Mouse (Mus musculus) hindbrain, embryonic 14.5 days (tissue): Measurements from ENCODE around the gene Acvrl1. TPM values are rescaled to one million over a fixed set of nuclear protein-coding genes. Genes with fewer than 3 reads are reported as not detected.

Source experiments
- ATAC-seq: fragments of 200-750 bp; cut with Nextera tagmentation; 2 replicates; pipeline ENCODE4 v1.8.0; 2017; ENCODE audit warnings: moderate number of reproducible peaks, mild to moderate bottlenecking, moderate TSS enrichment, moderate library complexity; ENCODE audit not compliant: low FRiP score
- DNase-seq: peaks from one replicate; pipeline ENCODE4 v3.0.0-alpha.2; 2015; ENCODE audit warnings: low spot score
- H3K27ac ChIP-seq: fragments of 300-500 bp; sonication (generic); 2 replicates; pipeline ENCODE4 v1.5.1; 2014; ENCODE audit warnings: mild to moderate bottlenecking, moderate library complexity
- H3K27me3 ChIP-seq: fragments of 300-500 bp; sonication (generic); 2 replicates; pipeline ENCODE4 v1.6.1; 2014; ENCODE audit warnings: mild to moderate bottlenecking, low read length, mixed read lengths; ENCODE audit not compliant: control insufficient read depth, insufficient read depth
- H3K36me3 ChIP-seq: fragments of 300-500 bp; sonication (generic); replicated peaks from 2 replicates; pipeline ENCODE4 v1.6.1; 2014; ENCODE audit not compliant: control insufficient read depth, insufficient read depth
- H3K4me1 ChIP-seq: fragments of 300-500 bp; sonication (generic); replicated peaks from 2 replicates; pipeline ENCODE4 v1.6.1; 2014; ENCODE audit warnings: antibody characterized with exemption, low read length, mixed read lengths; ENCODE audit not compliant: control insufficient read depth, insufficient read depth
- H3K4me2 ChIP-seq: fragments of 300-500 bp; sonication (generic); replicated peaks from 2 replicates; pipeline ENCODE4 v1.6.1; 2014; ENCODE audit warnings: mild to moderate bottlenecking, moderate library complexity
- H3K4me3 ChIP-seq: fragments of 300-500 bp; sonication (generic); replicated peaks from 2 replicates; pipeline ENCODE4 v1.5.1; 2014; ENCODE audit warnings: mild to moderate bottlenecking, low read length
- H3K9ac ChIP-seq: fragments of 300-500 bp; sonication (generic); 2 replicates; pipeline ENCODE4 v1.6.1; 2014
- H3K9me3 ChIP-seq: fragments of 300-500 bp; sonication (generic); 2 replicates; pipeline ENCODE4 v1.6.1; 2016; ENCODE audit warnings: low read length; ENCODE audit not compliant: control insufficient read depth
- WGBS: fragments of 180-500 bp; shearing (Covaris S2); extraction: QIAGEN DNeasy Blood & Tissue Kit; methylation state at CpG from one replicate; pipeline ENCODE4 v1.1.7; 2014; 5-methylcytosine and 5-hydroxymethylcytosine counted together
- polyA plus RNA-seq: library from polyadenylated mRNA; unstranded; fragments of >200 nt; fragmentation: Nextera tagmentation; extraction: Ambion mirVana; gene quantifications from 2 replicates; pipeline ENCODE4 v1.2.1, GENCODE M21; 2014

Gene Acvrl1
- 5.7 and 6.2 TPM in 2 replicates for polyA plus RNA-seq

DNA sequence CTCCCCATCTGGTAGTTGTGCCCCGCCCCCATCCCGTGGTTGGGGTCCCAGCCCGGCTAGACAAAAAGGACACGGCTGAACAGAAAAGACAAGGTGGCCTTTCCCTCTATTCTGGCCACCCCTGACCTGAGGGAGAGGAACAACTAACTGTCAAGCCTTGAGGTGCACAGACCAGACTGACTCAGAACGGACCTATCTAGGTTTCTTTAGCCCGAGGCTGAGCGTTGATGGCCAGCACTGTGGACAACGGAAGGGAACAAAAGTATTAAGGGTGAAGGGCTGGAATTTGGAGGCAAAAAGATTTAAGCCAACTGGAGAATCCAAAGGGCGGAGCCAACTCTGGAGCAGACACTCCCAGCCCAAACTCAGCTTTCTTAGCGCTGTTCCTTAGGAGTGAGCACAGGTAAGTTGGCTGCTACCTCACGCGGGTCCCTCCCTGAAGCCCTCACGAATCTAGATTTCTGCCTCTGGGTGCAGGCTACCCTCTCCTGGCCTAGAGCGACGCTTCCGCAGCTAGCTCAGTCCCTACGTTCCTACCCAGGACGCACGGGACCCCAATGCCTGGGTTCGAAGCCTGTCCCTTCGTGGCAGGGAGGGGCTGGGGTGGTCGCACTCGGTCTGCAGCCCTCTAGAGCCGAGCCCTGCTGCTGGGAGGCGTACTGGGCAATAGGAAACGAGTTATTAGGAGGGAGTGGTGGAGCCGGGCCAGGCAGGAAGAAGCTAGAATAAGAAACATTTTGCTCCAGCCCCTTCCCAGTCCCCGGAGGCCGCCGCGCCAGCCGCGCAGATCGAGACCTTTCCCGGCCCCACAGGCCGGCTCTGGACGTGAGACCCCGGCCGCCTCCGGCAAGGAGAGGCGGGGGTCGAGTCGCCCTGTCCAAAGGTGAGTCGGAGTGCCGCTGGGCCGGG, at the start of gene Acvrl1:
Gene Acvrl1, plus strand, starts transcription at position 342 of the 909 bp plus-strand sequence.
- no peak for DNase-seq
- peaks cover 3% of the 10 kb centered on the region; the same call in 1 of the 2 replicates for H3K4me1 ChIP-seq
- ATAC-seq, result no peak

DNA sequence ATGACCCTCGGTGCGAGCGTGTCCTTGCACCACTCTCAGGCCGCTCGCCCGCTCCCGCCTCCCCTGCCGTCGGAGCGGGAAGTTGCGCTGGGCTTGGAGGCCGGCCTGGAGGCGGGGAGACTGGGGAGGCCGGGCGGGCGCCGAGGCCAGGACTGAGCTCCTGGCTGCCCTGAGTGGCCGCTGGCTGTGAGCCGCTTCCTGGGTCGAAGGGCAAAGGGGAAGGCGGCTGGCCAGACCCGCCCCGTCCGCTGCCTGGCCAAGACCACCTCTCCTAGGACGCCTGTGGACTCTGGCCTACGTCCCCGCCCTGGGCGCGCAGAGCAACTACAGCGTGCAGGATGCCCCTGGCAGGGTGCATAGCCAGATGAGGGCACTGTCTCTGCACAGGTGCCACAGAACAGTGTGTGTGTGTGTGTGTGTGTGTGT, 49.6 kb upstream of the Acvrl1 start:
- H3K4me1 ChIP-seq, result peaks cover 25% of the 10 kb centered on the region
- no peaks in the 10 kb centered on the region for H3K27me3 ChIP-seq
- 2% methylated on average over 24 of the region's 30 CpGs for WGBS
- peak overlapping the region; percentile 8; the same call in 1 of the 2 replicates for H3K27ac ChIP-seq
- no peaks in the 10 kb centered on the region for H3K36me3 ChIP-seq
- no peaks in the 10 kb centered on the region for H3K9me3 ChIP-seq
- ATAC-seq (peak; percentile 57), DNase-seq (no peak)
- H3K4me2 ChIP-seq, result peak overlapping the region; percentile 72
- H3K4me3 ChIP-seq, result peak overlapping the region; percentile 66
- H3K9ac ChIP-seq, result peak overlapping the region; percentile 87

More for the DNA sequence above, at the start of gene Acvrl1:
- no peaks in the 10 kb centered on the region for H3K36me3 ChIP-seq
- H3K27ac ChIP-seq, result no peak within 1 kb of the TSS
- peaks cover 42% of the 10 kb centered on the region for H3K27me3 ChIP-seq
- H3K4me3 ChIP-seq, result peak within 1 kb of the TSS; percentile 25
- H3K9me3 ChIP-seq, result no peaks in the 10 kb centered on the region
- H3K9ac ChIP-seq, result peak within 1 kb of the TSS; percentile 52
- peak within 1 kb of the TSS; percentile 46 for H3K4me2 ChIP-seq
- WGBS, result 5% methylated on average over 46 of the region's 46 CpGs

DNA sequence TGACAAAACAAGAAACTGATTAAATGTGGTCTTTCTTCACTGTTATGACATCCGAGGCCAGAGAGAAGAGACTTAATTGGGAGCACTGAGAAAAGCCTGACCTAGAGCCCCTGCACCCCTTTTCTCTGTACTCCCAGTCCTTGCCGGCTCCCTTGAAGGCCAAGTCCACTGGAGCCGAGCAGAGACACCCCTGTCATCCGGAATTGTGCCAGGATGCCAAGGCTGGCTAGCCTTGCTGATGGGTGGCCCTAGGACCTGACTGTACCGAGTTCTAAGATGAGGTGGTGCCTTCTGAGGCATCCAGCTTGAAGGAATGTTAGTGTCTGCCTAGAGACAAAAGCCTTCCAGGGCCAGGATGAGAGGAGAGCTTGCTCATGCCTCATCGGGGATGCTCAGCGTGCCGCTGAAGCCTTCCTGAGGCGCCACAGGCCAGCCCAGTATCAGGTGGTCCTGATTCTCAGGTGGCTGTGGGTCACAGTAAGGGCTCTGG, 48.2 kb upstream of the Acvrl1 start:
- Histone ChIP-seq H3K9ac (no peak overlapping the region), H3K9me3 (no peaks in the 10 kb centered on the region), H3K27me3 (no peaks in the 10 kb centered on the region), H3K4me2 (no peak overlapping the region), H3K4me1 (peaks cover 25% of the 10 kb centered on the region), H3K27ac (no peak overlapping the region), H3K36me3 (no peaks in the 10 kb centered on the region), H3K4me3 (no peak overlapping the region)
- WGBS, result 74% methylated on average over 9 of the region's 9 CpGs
- no peak for DNase-seq
- ATAC-seq, result no peak

DNA sequence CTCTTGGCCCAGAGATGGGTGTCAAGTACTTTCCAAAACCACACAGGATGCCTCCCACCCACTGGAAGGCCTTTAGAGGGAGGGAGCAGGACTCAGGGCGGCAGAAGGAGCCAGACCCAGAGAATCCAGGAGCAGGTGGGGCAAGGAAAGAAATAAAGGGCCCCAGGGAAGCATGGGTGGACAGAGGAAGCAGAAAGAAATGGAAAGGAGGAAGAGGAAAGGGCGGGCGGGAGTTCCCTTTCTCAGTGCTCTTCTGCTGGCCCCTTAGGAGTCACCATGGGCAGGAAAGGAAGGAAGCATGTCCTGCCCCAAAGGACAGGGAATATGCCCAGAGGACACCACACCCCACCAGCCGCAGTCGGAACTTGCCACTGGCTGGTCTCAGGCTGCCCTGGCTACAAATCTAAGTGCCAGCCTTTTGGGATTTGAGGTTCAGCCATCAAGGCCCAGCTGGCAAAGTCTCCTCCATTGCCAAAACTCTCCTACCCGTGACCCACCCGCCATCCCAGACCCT, 47.2 kb upstream of the Acvrl1 start:
- Histone ChIP-seq H3K4me3 (no peak overlapping the region), H3K9ac (no peak overlapping the region), H3K27ac (no peak overlapping the region), H3K9me3 (no peaks in the 10 kb centered on the region), H3K4me1 (peaks cover 16% of the 10 kb centered on the region), H3K36me3 (no peaks in the 10 kb centered on the region), H3K27me3 (no peaks in the 10 kb centered on the region), H3K4me2 (no peak overlapping the region)
- WGBS, result 74% methylated on average over 7 of the region's 7 CpGs
- DNase-seq (no peak), ATAC-seq (no peak)

DNA sequence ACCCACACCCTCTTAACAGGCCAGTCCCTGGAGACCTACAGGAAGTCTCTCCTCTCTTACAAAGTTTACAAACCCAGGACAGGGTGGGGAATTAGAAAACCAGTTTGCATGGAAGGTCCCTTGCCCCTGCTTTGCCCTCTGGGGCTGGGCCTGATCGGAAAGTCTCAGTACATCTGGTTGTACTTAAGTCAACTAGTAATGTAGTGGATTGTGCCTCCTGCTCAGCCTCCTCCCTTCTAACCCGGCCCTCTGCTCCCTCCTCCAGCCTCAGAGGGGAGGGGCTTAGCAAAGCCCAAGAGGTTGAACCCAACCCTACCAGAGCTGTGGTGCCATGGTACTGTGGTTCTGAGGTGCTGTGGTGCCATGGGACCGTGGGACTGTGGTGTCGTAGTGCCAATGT, 46.1 kb upstream of the Acvrl1 start:
- no peak overlapping the region for H3K4me3 ChIP-seq
- no peak for DNase-seq
- H3K4me1 ChIP-seq, result peaks cover 8% of the 10 kb centered on the region; the same call in 1 of the 2 replicates
- no peaks in the 10 kb centered on the region for H3K36me3 ChIP-seq
- ATAC-seq, result no peak
- no peaks in the 10 kb centered on the region for H3K27me3 ChIP-seq
- no peak overlapping the region for H3K9ac ChIP-seq
- H3K9me3 ChIP-seq, result no peaks in the 10 kb centered on the region
- H3K4me2 ChIP-seq, result no peak overlapping the region
- no peak overlapping the region for H3K27ac ChIP-seq
- 62% methylated on average over 4 of the region's 4 CpGs for WGBS

DNA sequence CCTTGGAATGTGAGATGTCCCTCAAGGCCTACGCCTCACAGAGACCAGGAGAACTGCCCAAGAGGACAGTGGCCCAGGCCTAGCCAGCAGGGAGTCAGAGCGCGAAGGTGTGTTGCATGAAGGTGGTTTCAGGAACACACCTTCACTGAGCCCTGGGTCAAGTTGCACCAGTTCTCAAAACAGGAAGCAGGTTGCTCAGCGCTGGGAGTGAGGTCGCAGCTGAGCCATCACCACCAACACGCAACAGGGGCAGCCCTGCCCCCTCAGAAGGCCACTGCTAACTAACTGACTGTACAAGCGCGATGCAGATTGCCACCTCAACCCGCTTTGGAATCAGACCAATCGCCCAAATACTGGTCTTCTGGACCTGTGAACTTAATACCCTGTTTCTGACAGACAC, 43.8 kb upstream of the Acvrl1 start:
- H3K4me1 ChIP-seq, result peaks cover 4% of the 10 kb centered on the region; the same call in 1 of the 2 replicates
- H3K36me3 ChIP-seq, result no peaks in the 10 kb centered on the region
- WGBS, result 85% methylated on average over 10 of the region's 10 CpGs
- DNase-seq (no peak), ATAC-seq (no peak)
- H3K9me3 ChIP-seq, result no peaks in the 10 kb centered on the region
- H3K27ac ChIP-seq, result no peak overlapping the region
- no peak overlapping the region for H3K9ac ChIP-seq
- no peak overlapping the region for H3K4me3 ChIP-seq
- H3K4me2 ChIP-seq, result no peak overlapping the region
- no peaks in the 10 kb centered on the region for H3K27me3 ChIP-seq

DNA sequence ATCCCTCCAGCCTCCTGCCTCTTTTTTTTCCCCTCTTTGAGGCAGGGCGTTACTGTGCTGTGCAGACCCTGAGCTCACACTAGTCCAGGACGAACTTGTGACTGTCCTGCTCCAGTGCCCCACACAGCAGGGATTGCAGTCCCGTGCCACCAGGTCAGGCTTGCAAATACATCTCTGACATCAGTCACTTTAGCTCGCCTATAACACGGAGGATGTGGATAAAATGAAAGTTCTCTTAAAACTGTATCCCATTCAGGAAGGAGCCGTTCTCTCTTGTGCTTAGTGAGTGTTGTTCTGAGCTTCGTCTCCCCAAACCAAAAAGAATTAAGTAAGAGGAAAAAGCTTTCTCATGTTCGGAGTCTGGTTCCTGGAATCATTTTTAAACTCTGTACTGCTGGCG, 41.9 kb upstream of the Acvrl1 start:
- ATAC-seq (no peak), DNase-seq (no peak)
- H3K4me2 ChIP-seq, result no peak overlapping the region
- H3K4me3 ChIP-seq, result no peak overlapping the region
- H3K9ac ChIP-seq, result no peak overlapping the region
- H3K36me3 ChIP-seq, result no peaks in the 10 kb centered on the region
- WGBS, result 67% methylated on average over 9 of the region's 9 CpGs
- H3K27ac ChIP-seq, result no peak overlapping the region
- no peaks in the 10 kb centered on the region for H3K9me3 ChIP-seq
- no peaks in the 10 kb centered on the region for H3K27me3 ChIP-seq
- peaks cover 4% of the 10 kb centered on the region; the same call in 1 of the 2 replicates for H3K4me1 ChIP-seq

DNA sequence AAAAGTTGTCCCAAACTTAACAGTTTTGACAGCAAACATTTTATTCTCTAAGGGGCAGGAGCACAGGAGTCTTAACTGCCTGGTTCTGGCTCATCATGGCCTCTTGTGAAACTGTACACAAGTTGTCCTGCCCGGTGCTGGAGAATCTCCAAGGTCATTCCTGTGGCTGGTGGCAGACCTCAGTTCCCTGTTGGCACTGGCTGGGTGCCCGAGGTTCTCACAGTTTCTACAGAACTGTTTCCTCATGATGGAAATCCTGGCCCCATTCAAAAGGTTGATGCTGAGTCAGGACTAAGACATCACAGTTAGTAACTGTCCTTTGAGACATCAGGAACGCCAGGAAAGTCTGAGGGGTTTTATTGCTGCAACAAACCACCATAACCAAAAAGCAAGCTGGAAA, 41.4 kb upstream of the Acvrl1 start:
- ATAC-seq (no peak), DNase-seq (no peak)
- no peak overlapping the region for H3K4me2 ChIP-seq
- H3K9me3 ChIP-seq, result no peaks in the 10 kb centered on the region
- H3K27me3 ChIP-seq, result no peaks in the 10 kb centered on the region
- H3K27ac ChIP-seq, result no peak overlapping the region
- H3K9ac ChIP-seq, result no peak overlapping the region
- H3K4me1 ChIP-seq, result peaks cover 4% of the 10 kb centered on the region; the same call in 1 of the 2 replicates
- 63% methylated on average over 3 of the region's 3 CpGs for WGBS
- no peaks in the 10 kb centered on the region for H3K36me3 ChIP-seq
- no peak overlapping the region for H3K4me3 ChIP-seq

DNA sequence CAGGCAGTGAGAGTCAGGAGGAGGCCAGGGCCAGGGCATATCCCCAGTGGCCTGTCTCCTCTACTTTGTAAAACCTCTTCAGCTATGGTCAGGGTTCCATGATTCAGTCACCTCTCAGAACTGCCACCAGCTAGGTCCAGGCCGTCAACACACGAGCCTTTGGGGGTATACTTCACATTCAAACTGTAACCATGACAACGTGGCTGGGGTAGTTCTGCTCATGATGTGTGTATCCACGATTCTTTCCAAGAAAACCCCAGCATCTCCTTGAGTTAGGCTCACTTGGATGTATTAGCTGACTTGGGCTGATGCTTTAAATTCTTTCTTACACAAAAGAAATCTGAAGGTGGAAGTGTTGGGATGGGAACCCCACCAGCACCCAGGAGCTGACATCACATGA, 40.0 kb upstream of the Acvrl1 start:
- H3K9ac ChIP-seq, result no peak overlapping the region
- H3K9me3 ChIP-seq, result no peaks in the 10 kb centered on the region
- no peak overlapping the region for H3K4me2 ChIP-seq
- H3K27ac ChIP-seq, result 0 out of 2 replicates have a peak overlapping the region, but pooled peaks have one; percentile 3
- 36% methylated on average over 4 of the region's 4 CpGs for WGBS
- ATAC-seq (no peak), DNase-seq (no peak)
- H3K4me1 ChIP-seq, result peaks cover 14% of the 10 kb centered on the region
- no peaks in the 10 kb centered on the region for H3K36me3 ChIP-seq
- H3K4me3 ChIP-seq, result no peak overlapping the region
- no peaks in the 10 kb centered on the region for H3K27me3 ChIP-seq
